Mouse (Mus musculus) thymus, postnatal 4 days (tissue): Measurements from ENCODE around the gene 1810009A15Rik.
"Not testable (repeated sequence)": the region's sequence is repeated elsewhere in the genome, so short reads cannot be mapped to it uniquely, and the experiment has no call there.

Source experiments
- DNase-seq: peaks from one replicate; pipeline ENCODE4 v3.0.0; 2021

Gene 1810009A15Rik

GRCm38 (mm10) chr19:8880311-8881033 lies 8.2 kb upstream of the 1810009A15Rik start, which contains the start of gene Uqcc3:
TSS of gene Uqcc3 (minus strand) at chr19:8880923.
- peak; percentile 93 for DNase-seq

GRCm38 (mm10) chr19:8881034-8881392 lies 7.6 kb upstream of the 1810009A15Rik start:
- DNase-seq = no peak

- DNase-seq = no peak
Observed at GRCm38 (mm10) chr19:8883616-8884015, 5.0 kb upstream of the 1810009A15Rik start, which contains the start of the genes Lbhd1 and Gm49403. TSS of gene Lbhd1 (plus strand) at chr19:8883732. TSS of gene Gm49403 (plus strand) at chr19:8883930.

DNA sequence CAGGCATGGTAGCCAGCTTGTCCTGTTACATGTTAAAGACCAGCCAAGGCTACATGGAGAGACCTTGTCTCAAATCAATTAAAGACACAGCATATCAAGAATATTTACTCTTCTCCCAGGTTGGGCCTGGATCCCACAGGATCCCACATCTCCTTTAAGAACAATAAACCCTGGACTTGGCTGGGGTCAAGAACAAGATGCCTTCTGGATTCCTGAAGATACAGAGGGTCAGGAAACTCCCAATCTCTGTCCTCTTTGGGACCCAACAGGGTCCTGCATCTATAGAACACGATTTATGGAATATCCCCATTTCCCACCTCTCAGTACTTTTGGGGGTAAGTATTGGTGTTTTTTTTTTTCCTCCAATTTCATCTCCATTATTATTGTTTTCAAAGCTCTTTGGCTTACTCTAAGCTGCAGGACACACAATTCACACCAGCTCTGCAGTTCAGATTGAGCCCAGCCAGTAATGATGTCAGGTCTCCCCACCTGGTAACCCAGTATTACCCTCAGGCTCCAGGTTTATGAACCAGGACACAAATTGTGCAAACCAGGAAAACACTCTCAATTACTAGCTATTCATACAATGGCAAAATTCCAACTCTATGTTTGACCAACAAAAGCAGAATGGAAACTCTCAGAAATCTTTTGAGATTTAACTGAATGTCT lies 1.6 kb upstream of the 1810009A15Rik start:
- DNase-seq = no peak

DNA sequence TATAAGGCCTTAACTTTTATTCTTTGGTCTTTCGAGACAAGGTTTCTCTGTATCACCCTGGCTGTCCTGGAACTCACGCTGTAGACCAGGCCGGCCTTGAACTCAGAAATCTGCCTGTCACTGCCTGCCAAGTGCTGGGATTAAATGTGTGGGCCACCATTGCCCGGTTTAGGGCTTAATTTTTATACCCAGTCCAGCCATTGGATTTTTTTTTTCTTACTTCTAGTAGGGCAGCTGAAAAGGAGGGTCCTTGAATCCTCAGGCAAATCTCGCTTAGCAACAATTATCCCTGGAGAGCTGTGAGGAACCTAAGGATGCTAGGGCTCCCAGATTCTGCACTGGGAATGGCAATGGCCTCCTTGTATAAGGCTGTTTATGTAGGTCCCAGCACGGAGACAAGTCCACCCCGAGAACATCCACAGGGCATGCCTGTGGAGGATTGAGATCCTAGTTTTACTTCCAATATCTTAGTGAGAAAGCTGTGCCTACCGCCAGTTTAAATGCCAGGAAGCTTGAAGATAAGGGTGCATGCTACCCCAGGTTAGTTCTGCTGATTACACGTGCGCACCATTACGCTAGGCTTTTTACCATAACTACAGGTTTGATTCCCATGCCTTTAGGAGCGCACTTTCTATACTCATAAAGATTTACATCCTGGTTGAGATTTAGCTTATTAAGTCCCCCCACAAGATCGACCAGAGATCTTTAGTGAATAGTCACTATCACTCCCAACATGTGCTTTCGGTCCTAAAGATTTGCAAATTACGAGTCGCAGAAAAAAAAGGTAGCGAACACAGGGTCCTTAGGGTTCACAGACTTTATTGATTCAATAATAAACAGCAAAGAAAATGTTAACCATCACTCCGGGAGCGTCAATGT lies 829 bp upstream of the 1810009A15Rik start:
- no peak for DNase-seq

DNA sequence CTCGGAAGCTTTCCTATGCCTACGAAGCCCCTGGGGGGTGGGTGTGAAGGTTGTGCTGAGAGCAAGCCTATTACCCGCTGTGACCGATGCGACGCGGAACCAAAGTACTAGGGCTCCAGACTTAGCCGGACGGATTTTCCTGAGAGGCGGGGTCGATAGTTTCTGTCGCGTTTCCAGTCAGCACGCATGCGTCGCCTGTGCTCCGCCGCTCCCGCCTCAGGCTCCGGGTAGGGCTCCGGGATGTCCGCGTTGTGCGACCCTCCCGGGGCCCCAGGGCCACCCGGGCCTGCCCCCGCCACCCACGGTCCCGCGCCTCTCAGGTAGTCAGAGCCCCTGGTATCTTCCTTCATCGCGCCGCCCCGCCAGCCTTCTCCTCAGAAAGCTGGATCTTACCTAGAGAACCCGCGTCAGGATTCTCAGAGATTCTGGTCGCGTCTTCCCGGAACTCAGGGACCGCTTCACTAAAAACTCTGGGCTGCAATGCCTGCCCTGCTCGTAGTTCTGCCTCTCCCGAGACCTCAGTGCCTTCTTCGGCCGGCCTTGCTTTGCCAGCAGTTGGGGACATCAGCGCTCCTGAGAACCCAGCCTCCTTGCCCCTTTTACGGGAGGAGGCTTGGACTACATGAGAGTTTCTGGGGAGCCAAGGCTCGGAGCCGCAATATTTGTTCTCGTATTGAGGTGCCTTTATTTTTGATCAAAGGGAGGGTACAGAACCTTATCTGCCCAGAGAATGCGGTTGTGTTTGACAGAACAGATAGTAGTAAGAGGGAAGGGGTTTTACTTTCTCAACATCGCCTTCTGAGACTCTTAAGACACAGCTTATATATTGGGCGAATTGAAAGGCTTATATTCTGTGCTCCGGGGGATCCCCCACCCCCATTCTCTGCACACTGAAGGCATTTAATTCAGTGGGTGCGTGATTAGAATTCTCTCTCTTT lies 4.4 kb downstream of the 1810009A15Rik start, which contains the start of gene Ints5:
Ints5 (plus strand) TSS at position 177 of the 938 bp plus-strand sequence.
- DNase-seq = peak; percentile 88

DNA sequence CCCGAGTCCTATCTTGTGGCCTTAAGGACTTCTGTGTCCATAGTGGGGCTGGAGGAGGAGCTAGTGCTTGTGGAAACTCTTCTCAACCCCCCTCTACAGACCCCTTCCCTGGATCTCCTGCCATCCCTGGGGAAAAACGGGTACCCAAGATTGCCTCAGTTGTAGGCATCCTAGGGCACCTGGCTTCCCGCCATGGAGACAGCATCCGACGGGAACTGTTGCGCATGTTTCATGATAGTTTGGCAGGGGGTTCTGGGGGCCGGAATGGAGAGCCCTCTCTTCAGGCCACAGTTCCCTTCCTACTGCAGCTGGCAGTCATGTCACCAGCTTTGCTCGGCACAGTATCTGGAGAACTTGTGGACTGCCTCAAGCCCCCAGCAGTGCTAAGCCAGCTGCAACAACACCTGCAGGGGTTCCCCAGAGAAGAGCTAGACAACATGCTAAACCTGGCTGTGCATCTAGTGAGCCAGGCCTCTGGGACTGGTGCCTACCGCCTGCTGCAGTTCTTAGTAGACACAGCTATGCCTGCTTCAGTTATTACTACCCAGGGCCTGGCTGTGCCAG lies 6.8 kb downstream of the 1810009A15Rik start:
- no peak for DNase-seq

DNA sequence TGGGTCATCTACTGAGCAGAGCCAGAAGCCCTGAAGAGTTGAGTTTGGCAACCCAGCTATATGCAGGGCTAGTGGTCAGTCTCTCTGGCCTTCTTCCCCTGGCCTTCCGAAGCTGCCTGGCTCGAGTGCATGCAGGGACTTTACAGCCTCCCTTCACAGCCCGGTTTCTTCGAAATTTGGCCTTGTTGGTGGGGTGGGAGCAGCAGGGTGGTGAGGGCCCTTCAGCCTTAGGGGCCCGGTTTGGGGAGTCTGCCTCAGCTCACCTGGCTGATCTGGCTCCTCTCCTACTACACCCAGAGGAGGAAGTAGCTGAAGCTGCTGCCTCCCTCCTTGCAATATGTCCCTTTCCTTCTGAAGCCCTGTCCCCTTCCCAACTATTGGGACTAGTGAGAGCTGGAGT lies 7.6 kb downstream of the 1810009A15Rik start:
- not testable (repeated sequence) for DNase-seq

DNA sequence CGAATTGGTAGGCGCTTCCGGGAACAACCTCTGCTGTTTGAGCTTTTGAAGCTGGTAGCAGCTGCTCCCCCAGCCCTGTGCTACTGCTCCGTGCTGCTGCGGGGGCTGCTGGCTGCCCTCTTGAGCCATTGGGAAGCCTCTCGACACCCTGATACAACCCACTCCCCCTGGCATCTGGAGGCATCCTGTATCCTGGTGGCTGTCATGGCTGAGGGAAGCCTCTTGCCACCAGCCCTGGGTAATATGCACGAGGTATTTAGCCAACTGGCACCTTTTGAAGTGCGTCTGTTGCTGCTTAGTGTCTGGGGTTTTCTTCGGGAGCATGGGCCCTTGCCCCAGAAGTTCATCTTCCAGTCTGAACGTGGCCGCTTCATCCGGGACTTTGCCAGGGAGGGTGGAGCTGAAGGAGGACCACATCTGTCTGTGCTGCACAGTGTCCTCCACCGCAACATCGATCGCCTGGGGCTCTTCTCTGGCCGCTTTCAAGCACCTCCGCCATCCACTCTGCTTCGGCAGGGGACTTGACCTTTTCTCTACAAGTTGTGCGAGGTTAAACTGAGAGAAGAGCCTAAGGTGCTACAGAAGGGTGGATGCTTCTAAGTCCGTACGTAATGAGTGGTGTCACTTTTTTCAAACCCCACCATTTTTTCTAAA lies 8.7 kb downstream of the 1810009A15Rik start:
- peak; percentile 42 for DNase-seq

DNA sequence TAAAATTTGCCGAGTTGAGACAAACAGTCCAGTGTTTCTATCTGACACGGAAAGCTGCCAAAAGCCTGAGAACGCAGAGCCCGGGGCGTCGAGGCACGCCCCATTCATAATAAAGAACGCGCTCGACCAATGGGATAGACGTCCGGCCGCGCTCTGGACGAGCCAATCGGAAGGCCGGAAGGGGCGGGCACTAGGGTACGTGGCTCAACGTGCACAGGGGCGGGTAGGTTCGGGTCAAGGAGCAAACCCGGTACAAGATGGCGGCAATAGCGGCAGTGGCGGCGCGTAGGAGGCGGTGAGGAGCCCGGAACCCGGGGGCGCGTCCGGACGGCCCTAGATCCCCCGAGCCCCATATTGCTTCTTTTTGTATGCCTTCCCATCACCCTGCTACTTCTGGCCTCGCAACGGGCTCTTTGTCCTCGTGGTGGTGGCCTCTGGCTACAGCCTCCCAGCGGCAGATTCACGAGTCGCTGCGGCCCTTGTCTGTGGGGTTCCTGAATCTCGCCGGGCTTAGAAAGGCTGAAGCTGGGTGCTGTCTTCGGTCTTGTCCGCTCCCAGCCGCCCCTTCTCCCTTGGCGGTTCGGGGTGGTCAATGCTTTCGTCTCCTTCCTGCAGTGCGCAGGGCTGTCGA lies 9.3 kb downstream of the 1810009A15Rik start, which contains the start of gene Ganab:
Ganab (plus strand) TSS at position 207 of the 631 bp plus-strand sequence.
- DNase-seq = peak; percentile 95

DNA sequence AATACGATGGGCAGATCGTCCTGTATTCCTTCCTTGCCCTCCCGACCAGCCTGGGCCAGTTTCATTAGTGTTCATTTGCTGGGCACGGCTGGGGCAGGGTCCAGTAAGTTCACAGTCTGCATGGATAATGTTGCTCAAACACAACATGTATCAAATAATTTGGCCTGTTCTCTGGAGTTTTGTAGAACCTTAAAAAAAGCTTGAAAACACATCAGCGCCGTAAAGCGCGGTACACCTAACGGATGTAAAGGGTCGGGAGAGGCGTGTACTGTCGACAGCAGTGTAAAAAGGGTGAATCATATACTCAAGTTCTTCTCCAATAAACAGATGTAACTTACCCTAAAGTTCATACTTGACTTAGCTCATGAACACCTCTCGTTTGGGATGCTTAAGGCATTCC lies 9.9 kb downstream of the 1810009A15Rik start:
- DNase-seq = peak; percentile 35

- no peak for DNase-seq
Observed at GRCm38 (mm10) chr19:8899079-8899478, 10.4 kb downstream of the 1810009A15Rik start.

DNA sequence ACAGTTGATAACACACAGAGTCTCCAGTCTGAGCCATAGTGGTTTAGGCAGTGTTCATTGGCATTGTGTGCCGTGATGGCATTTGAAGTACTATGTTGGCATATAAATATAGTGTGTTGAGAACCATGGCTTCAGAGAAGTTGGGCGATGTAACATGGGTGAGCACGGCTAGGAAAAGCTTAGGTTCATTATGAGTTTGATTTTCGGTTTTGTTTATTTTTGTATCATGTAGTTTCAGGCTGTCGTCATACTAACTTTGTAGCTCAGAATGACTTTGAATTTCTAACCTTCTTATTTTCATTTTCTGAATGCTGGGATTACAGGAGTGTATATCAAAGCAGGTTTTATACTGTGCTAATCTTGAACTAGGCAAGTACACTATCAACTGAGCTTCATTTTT lies 14.8 kb downstream of the 1810009A15Rik start:
- DNase-seq = no peak

DNA sequence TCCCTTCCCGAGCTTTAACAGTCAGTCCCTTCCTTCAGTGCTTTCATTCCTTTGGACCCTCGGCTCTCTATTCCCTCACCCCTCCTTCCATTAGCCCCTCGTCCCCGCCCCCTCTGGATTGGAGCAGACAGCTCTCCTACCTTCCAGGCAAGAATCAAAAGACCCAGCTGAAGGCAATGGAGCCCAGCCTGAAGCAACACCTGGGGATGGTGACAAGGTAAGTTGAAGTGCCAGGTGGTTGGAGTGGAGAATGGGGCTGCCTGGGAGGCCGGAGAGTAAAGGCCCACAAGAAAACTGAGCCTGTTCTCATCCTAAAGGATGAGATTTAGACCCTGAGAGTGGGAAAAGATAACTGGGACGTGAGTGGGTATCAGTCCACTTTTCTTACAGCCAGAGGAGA lies 19.9 kb downstream of the 1810009A15Rik start:
- no peak for DNase-seq

GRCm38 (mm10) chr19:8911810-8912209 lies 23.2 kb downstream of the 1810009A15Rik start:
- DNase-seq = no peak

DNA sequence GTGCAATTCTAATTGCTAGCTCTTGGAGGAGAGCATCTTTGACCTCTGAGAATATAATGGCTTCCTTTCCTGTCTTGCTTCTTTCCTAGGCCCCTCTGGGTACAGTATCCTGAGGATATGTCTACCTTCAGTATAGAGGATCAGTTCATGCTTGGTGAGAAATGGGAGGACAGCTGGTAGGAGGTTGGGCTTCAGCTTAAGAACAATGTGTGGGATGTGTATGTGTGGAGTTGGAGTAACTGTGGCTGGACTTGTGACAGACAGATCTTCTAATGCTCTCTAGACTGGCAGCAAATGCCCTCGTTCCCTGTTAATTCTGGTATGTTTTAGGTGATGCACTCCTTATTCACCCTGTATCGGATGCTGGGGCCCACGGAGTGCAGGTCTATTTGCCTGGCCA lies 25.6 kb downstream of the 1810009A15Rik start:
- DNase-seq = no peak

- no peak for DNase-seq
Observed at GRCm38 (mm10) chr19:8919000-8919399, 30.3 kb downstream of the 1810009A15Rik start.

DNA sequence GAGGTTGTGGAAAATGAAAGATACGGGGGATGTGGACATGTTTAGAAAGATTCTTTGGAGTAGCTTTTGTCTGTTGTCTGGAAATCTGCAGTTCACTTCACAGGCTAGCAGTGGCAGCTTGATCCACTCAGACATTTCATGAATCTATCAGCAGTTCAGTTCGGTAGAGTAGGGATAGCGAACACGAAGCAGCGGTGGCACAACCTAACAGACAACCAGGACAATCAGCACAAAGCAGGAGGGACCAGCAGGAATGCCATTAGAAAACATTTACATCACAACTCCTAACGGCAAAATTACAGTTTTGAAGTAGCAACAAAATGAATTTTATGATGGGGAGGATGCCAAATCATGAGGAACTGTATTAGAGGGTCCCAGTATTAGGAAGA lies 31.0 kb downstream of the 1810009A15Rik start:
- DNase-seq = no peak

DNA sequence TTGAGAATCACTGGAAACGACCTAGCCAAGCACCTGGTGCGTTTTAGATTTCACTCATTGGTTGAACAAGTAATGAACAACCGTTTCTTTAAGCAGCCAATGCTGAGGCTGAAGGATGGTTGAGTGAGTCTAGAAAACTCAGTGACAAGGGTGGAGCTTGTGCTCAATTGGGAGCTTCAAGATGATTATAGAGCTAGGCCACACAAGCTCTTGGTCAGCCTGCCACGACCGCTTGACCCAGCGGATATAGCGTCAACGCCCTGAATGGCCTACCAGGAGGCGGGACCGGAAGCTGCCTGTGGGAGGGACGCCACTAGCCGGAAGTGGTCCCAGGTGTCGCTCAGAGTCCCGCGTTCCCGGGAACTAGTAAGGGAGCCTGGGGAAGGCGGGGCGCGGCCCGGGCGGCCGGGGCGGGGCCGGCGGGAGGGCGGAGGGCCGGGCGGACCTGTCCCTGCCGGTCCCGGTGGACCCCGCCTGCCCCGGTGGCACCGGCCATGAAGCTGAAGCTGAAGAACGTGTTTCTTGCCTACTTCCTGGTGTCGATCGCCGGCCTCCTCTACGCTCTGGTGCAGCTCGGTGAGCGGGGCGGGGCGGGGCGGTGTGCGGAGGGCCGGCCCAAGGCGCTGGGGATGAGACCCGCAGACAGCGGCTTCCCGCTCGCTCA lies 31.6 kb downstream of the 1810009A15Rik start, which contains the start of gene B3gat3:
B3gat3 (plus strand) TSS at position 302 of the 664 bp plus-strand sequence.
- DNase-seq = peak; percentile 87

- peak; percentile 37 for DNase-seq
Observed at GRCm38 (mm10) chr19:8920836-8921291, 32.2 kb downstream of the 1810009A15Rik start.
